Mouse (Mus musculus): ENCODE measurements at regions not wholly inside any gene's neighbourhood (a gene's known extent, or its start where the extent isn't known, plus 50 kb on each side); places are given as distances from the start of the nearest gene placed in this dataset.
A peak's percentile ranks its signal among the peaks of the same experiment; 100 is the strongest.

- peak in 1 of 2 experiments; percentile 4 for DNase-seq (ENCODE audit: low spot score in 2 of 2)
These were observed 159.5 kb upstream of the Rgmb start for GRCm38 (mm10) chr17:15990303-15990702.

- no peak for DNase-seq (ENCODE audit: low spot score in 2 of 2)
These were observed 150.7 kb upstream of the Rgmb start for GRCm38 (mm10) chr17:15981558-15981957.

GRCm38 (mm10) chr17:15977374-15978031 is 146.7 kb upstream of the Rgmb start:
- no peak for DNase-seq (ENCODE audit: low spot score in 2 of 2)

DNA sequence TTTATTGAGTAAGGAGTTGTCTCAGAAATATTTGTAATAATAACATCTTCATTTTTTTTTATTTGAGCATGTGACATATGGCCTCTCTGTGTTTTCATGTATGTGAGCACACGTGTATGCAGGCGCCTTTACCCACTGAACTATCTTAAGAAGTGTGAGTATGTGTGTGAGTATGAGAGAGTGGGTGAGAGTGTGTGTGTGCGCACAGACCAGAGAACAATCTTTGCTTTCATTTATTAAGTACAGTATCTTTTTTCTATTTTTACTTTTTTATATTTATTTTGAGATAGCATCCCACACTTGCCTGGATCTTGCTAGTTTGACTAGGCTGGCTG is 140.5 kb upstream of the Rgmb start:
- DNase-seq (ENCODE audit: low spot score in 2 of 2): no peak

- no peak for DNase-seq (ENCODE audit: low spot score in 2 of 2)
These were observed 139.9 kb upstream of the Rgmb start for GRCm38 (mm10) chr17:15970481-15971350.

- DNase-seq (ENCODE audit: low spot score in 2 of 2): no peak
These were observed 137.5 kb upstream of the Rgmb start for GRCm38 (mm10) chr17:15968331-15968730.

GRCm38 (mm10) chr17:15955656-15956055 is 124.8 kb upstream of the Rgmb start:
- DNase-seq (ENCODE audit: low spot score in 2 of 2): no peak

DNA sequence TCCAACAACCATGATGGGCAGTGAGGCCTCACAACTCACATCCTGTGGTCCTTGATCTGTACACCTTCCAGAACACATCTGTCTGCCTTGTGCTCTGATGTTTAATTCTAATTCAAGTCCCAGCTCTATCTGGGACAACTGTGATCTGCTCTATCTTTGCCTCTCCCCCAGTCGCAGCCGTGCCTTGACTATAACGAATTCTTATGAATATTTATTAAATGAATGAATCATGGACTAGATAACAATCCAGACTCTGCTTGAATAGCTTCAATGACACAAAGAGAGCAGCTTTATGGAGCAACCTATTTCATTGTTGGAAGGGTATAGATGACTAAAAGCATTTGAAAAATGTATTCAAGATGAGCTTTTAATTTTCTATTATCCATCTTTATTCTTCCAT is 120.8 kb upstream of the Rgmb start:
- DNase-seq (ENCODE audit: low spot score in 2 of 2): peak in 1 of 2 experiments; percentile 1

- no peak for DNase-seq (ENCODE audit: low spot score in 2 of 2)
These were observed 118.9 kb upstream of the Rgmb start for GRCm38 (mm10) chr17:15949753-15950152.

DNA sequence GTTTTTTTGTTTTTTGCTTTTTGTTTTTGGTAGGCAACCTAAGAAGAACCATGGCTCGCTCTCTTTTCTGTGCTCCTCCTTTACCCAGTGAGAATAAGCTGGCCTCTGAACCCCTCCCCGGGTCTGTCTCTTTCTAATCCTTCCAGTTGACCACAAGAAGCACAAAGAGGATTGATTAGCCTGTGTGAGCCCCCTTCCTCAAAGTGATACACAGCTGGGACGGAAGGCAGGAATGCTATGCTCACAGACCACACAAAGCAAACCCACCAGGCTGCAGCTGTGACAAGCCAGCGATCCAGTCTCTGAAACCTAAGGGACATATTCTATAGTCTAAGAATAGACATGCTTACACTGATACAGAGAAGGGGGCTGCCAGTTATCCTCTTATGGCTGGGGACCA is 111.5 kb upstream of the Rgmb start:
- DNase-seq (ENCODE audit: low spot score in 2 of 2): no peak

DNA sequence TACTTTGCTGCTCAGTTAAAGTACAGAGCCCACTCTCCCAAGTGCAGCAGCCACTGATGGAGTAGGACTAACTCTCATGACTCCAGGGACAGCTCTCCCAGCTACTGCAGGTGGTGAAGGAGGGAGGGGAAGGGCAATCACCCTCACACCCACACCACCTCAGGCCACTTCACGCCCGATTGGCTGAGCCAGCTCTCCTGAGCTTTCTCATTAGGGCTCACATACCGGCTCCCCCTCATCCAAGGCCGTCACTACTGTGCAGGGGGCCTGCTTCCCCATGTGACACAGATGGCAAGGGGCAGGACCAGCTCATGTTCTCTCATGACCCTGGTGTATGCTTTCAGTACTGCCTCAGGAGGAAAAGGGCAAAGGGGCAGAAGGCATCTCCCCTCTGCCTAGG is 87.8 kb upstream of the Rgmb start:
- DNase-seq (ENCODE audit: low spot score in 2 of 2): no peak

DNA sequence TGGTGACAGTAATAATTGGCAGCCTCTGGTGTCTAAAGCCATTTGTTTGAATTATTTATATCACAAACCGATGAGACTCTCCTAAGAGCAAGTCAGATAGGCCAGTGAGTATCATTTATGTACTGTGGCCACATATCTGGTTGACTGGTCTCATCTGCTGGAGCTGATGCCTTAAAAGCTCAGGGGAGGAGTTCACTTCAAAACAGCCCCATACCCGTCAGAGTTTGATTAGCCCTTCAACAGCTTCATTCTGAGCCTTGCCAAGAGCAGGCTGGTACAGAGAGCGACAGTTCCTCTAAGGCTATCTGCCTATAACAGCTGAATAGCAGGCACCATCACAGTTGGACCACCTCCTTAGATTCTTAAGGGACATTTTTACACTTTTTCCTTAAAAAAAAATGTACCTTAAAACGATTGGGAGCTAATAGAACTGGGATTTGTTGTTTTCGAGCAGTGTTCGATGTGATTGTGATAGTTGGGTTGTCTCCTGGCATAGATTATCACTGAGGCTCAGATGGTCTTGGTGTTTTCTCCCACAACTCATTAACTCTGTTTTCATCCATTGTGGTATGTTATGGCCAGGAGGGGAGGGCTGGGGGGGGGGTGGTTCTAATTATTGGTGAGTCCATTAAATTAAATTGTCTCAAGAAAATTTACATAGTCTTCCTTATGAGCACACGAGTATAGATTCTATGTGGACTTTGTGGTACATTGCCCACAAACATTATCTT is 68.0 kb upstream of the Rgmb start:
- DNase-seq (ENCODE audit: low spot score in 2 of 2): no peak

DNA sequence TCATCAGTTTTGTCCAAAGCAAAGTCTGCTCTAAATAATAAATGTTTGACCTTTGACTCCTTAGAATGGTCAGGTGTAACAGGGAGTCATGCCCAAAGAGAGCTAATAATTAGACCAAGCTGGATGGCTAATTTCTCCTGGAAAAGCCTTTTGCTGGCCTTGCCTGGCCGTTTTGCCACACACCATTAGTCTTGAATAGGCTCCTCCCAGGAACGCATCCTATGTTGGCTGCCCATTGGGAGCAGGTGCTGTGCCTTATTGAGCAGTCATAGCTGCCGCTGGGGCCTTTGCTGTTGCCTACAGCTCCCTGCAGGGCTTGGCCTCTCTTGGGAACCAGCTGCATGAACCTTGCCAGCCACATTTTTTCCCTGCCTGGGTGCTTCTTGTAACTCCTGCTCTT is 65.1 kb upstream of the Rgmb start:
- DNase-seq (ENCODE audit: low spot score in 2 of 2): no peak

DNA sequence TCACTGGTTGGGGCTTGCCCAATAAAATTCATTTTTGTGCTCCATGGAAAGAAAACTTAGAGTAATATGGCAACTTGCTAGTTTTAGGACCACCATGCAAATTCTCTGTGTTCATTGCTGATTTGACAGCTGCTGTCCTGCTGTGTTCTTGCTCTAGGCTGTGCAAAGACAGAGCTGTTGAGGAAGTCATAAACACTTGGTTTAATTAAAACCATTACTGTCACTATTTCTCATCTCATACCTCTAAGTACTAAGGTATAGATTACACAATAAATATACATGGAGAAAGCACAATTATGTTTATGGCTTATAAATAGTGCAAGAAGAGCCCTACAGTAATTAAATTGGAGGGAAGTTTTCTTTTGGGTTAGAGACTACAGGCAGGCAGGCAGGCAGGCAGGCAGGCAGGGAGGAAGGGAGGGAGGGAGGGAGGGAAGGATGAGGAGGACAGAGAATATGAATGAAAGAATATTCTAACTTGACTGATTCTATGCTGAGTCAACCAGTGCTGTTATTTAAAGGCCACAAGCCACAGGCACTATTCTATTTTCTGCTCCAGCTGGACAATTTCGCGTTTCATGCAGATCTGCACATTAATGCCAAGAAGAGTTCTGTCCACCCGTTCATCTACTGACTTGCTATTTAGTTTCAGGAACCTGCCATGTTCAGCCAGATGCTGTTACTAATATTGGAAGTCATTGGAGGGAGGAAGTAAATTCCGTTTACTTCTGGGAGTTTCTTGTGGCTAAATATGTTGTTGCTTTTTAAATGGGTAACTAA is 61.2 kb upstream of the Rgmb start:
- DNase-seq (ENCODE audit: low spot score in 2 of 2): peak in 1 of 2 experiments; percentile 1

DNA sequence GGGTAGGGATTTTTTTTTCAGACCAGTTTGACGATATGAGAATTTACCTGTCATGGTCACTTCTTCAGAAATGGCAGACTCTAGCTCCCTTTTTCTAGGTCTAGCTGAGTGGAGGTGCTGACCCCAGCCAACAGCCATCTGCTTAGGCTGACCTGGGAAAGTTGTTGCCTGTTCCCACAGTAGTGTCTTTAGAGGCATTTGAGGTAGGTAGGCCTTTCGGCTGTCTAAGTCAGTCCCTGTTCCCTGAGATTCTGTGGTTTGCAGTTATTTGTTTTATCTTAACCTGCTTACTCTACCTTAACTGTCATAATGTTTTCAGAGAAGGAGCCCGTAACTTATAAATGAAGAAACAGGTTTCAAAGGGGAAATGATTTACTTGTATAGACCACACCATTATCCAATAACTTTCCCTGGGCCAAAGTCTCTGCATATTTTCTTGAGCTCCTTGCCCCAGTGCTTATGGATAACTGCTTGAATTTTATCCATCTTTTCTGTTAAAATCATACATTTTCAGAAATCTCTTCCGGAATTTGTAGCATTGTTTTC is 59.8 kb upstream of the Rgmb start:
- DNase-seq (ENCODE audit: low spot score in 2 of 2): no peak

DNA sequence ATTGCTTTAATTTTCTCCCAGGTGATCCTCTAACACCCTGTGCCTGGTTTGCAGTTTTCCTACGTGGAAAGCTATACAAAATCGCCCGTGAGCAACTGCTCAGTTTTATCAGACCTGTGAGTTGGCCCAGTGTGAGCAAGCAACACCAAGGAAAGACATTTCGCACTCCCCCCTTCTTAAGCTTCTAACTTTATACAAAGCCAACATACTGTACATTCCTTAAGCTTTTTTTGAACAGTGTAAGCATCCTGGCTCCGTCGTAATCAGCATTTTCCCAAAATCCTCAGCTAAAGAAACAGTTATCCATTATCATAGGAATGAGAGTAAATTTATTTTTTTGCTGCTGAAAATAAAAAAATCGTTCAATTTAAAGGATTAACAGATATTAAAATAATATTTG is 52.0 kb upstream of the Rgmb start:
- DNase-seq (ENCODE audit: low spot score in 2 of 2): no peak

GRCm38 (mm10) chr17:15882245-15882644 is 51.4 kb upstream of the Rgmb start:
- no peak for DNase-seq (ENCODE audit: low spot score in 2 of 2)
